In genomic region chr2:103685581-103685980, GRCm38 (mm10) we compare ENCODE assay signal across 15 mouse cellular contexts.
DNase-seq lines count a peak whose midpoint lies in the region; ATAC-seq and TF ChIP-seq lines count a peak whose summit lies in the region.
"Had no signal": no experiment of that assay in that cellular context is flagged by ENCODE, and none has a peak within 500 bp of the region (broad histone marks: within the 10 kb centered on the region; RNA-seq: fewer than 3 reads in every experiment).

No protein-coding gene starts in this region.

- H3K4me3 ChIP-seq in heart, embryonic 10.5 days = no peak overlapping the region
- no peak overlapping the region for H3K4me3 ChIP-seq in lung, embryonic 16.5 days (ENCODE audit: low read length)
- no peak overlapping the region for H3K4me3 ChIP-seq in embryonic facial prominence, embryonic 15.5 days (replicated peaks)
- no peak overlapping the region for H3K4me3 ChIP-seq in myocyte
- H3K4me3 ChIP-seq: forebrain, embryonic 15.5 days; megakaryocyte, embryonic 14.5 days had no signal

- no peaks in the 10 kb centered on the region for H3K27me3 ChIP-seq in heart, embryonic 10.5 days (ENCODE audit: insufficient read depth, poor library complexity, severe bottlenecking)
- H3K27me3 ChIP-seq in lung, embryonic 16.5 days (ENCODE audit: control insufficient read depth, insufficient read depth, low read depth, low read length) = no peaks in the 10 kb centered on the region
- no peaks in the 10 kb centered on the region for H3K27me3 ChIP-seq in embryonic facial prominence, embryonic 15.5 days
- H3K27me3 ChIP-seq in myocyte (ENCODE audit: control insufficient read depth, insufficient read depth, insufficient read length) = no peaks in the 10 kb centered on the region
- H3K27me3 ChIP-seq: forebrain, embryonic 15.5 days had no signal

- intact Hi-C loops in heart, postnatal 14 days (cut with DNase I) = no loop called here

- no peak overlapping the region for H3K4me2 ChIP-seq in lung, embryonic 16.5 days (ENCODE audit: low read depth, low read length)
- H3K4me2 ChIP-seq in embryonic facial prominence, embryonic 15.5 days (replicated peaks) = peak overlapping the region; percentile 15; the same call in 1 of the 2 replicates
- peak overlapping the region; percentile 63 for H3K4me2 ChIP-seq in myocyte (ENCODE audit: low read depth)
- H3K4me2 ChIP-seq: forebrain, embryonic 15.5 days; lung, embryonic 14.5 days had no signal

- DNase-seq in heart, embryonic 10.5 days (ENCODE audit: low spot score) = no peak
- DNase-seq in heart, postnatal 14 days = no peak
- no peak for DNase-seq in lung, postnatal 36 days
- DNase-seq in frontal cortex, postnatal 36 days (ENCODE audit: low spot score in 2 of 2) = no peak
- no peak for DNase-seq in frontal cortex, adult 2 months (ENCODE audit: extremely low spot score in 1 of 2, low spot score in 1 of 2)
- DNase-seq: adrenal gland, postnatal 25 days; cerebellum, adult 9-11 months; gastrocnemius, postnatal 10 days; kidney, adult 11 months had no signal

- no peak for ATAC-seq in lung, embryonic 16.5 days (ENCODE audit: low read depth)
- no peak for ATAC-seq in embryonic facial prominence, embryonic 15.5 days (ENCODE audit: insufficient number of reproducible peaks, low FRiP score, low TSS enrichment, low read depth)

- TF ChIP-seq POLR2A in myocyte (IDR thresholded peaks at IDR 0.05; ENCODE audit: insufficient read length, low read depth) = no peak

- H3K27ac ChIP-seq in heart, embryonic 10.5 days = 0 out of 2 replicates have a peak overlapping the region, but pooled peaks have one; percentile 32
- H3K27ac ChIP-seq in lung, embryonic 16.5 days (ENCODE audit: low read length) = 0 out of 2 replicates have a peak overlapping the region, but pooled peaks have one; percentile 1
- peak overlapping the region; percentile 85 for H3K27ac ChIP-seq in embryonic facial prominence, embryonic 15.5 days (replicated peaks)
- H3K27ac ChIP-seq: forebrain, embryonic 15.5 days had no signal

- WGBS in heart, embryonic 10.5 days = 82% methylated on average over 4 of the region's 4 CpGs
- WGBS in lung, embryonic 16.5 days = 83% methylated on average over 4 of the region's 4 CpGs
- 38% methylated on average over 4 of the region's 4 CpGs for WGBS in embryonic facial prominence, embryonic 15.5 days

- no peaks in the 10 kb centered on the region for H3K9me3 ChIP-seq in heart, embryonic 10.5 days
- H3K9me3 ChIP-seq in lung, embryonic 16.5 days (ENCODE audit: control insufficient read depth, low read length) = no peaks in the 10 kb centered on the region
- H3K9me3 ChIP-seq in embryonic facial prominence, embryonic 15.5 days (replicated peaks) = no peaks in the 10 kb centered on the region
- H3K9me3 ChIP-seq: forebrain, embryonic 15.5 days; megakaryocyte, embryonic 14.5 days had no signal

- peaks cover 39% of the 10 kb centered on the region for H3K4me1 ChIP-seq in heart, embryonic 10.5 days
- peaks cover 11% of the 10 kb centered on the region for H3K4me1 ChIP-seq in lung, embryonic 16.5 days (replicated peaks; ENCODE audit: control insufficient read depth, insufficient read depth, low read length)
- peaks cover 52% of the 10 kb centered on the region for H3K4me1 ChIP-seq in embryonic facial prominence, embryonic 15.5 days

- no peak overlapping the region for H3ac ChIP-seq in myocyte (ENCODE audit: control insufficient read depth, insufficient read length)

- no peak overlapping the region for H3K9ac ChIP-seq in lung, embryonic 16.5 days (ENCODE audit: low read length)
- no peak overlapping the region for H3K9ac ChIP-seq in embryonic facial prominence, embryonic 15.5 days
- H3K9ac ChIP-seq: forebrain, embryonic 15.5 days; lung, embryonic 14.5 days had no signal

- H3K79me2 ChIP-seq in myocyte (ENCODE audit: control insufficient read depth, insufficient read depth) = no peaks in the 10 kb centered on the region

- peaks cover 29% of the 10 kb centered on the region; the same call in 1 of the 2 replicates for H3K36me3 ChIP-seq in heart, embryonic 10.5 days
- no peaks in the 10 kb centered on the region for H3K36me3 ChIP-seq in lung, embryonic 16.5 days (ENCODE audit: control insufficient read depth, insufficient read depth, low read length)
- H3K36me3 ChIP-seq in embryonic facial prominence, embryonic 15.5 days = no peaks in the 10 kb centered on the region
- H3K36me3 ChIP-seq in myocyte (ENCODE audit: control insufficient read depth, insufficient read depth) = no peaks in the 10 kb centered on the region
- H3K36me3 ChIP-seq: forebrain, embryonic 15.5 days had no signal

TF ChIP-seq in myocyte, 11 proteins besides CTCF, POLR2A, EP300 and RAD21:
- TF ChIP-seq TCF12 (IDR thresholded peaks at IDR 0.05; ENCODE audit: insufficient read depth, poor library complexity, severe bottlenecking) (no peak), E2F4 (IDR thresholded peaks at IDR 0.05; ENCODE audit: insufficient read depth) (no peak), REST (IDR thresholded peaks at IDR 0.05; ENCODE audit: insufficient read depth, insufficient read length) (no peak), CEBPB (IDR thresholded peaks at IDR 0.05; ENCODE audit: insufficient read depth, poor library complexity, severe bottlenecking) (no peak), MAX (IDR thresholded peaks at IDR 0.05; ENCODE audit: low read depth) (no peak), MYOD1 (IDR thresholded peaks at IDR 0.05; ENCODE audit: control insufficient read depth in 1 of 3, insufficient read length in 2 of 3, low read depth in 2 of 3) (no peak), USF1 (IDR thresholded peaks at IDR 0.05; ENCODE audit: low read depth) (no peak), POLR2AphosphoS2 (IDR thresholded peaks at IDR 0.05; ENCODE audit: insufficient read length, low read depth) (no peak), SRF (IDR thresholded peaks at IDR 0.05; ENCODE audit: control insufficient read depth, insufficient read length, low read depth) (no peak), TCF3 (IDR thresholded peaks at IDR 0.05; ENCODE audit: insufficient read length, low read depth) (no peak), MYOG (IDR thresholded peaks at IDR 0.05; ENCODE audit: control insufficient read depth in 1 of 3, insufficient read depth in 1 of 3, insufficient read length in 2 of 3, low read depth in 2 of 3) (no peak)

Comparison
In these comparisons a context has a peak if more than half of its experiments do, and no peak if none do; other contexts are left out.
1. H3K27ac ChIP-seq: peak in every context shown above with its lines; median percentile 85 in embryonic facial prominence, embryonic 15.5 days; 32 in heart, embryonic 10.5 days; 1 in lung, embryonic 16.5 days.